ENCODE assay signal across 8 mouse cellular contexts in the genomic region with DNA sequence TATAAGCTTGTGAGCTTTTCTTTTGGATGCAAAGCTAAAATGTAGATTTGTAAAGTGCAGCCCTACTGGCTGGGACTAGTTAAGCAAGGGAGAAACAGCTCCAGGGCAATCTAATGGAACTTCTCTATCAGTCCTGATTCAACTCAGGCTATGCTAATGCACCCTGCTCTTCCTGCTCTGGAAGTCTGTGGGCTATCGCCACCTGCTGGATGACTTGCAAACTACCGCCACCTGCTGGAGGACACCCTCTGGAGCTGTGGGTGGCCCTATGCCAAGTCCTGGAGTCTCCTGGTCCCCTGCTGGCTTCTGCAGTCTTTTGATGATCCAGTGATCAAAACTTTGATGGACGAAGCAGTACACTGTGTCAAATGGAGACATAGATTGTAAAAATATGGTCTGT.
DNase-seq lines count a peak whose midpoint lies in the region; ATAC-seq and TF ChIP-seq lines count a peak whose summit lies in the region.

No protein-coding gene starts in this region.

- H3K4me1 ChIP-seq in forebrain, postnatal 0 days (ENCODE audit: insufficient read depth) = no peaks in the 10 kb centered on the region
- H3K4me1 ChIP-seq in hindbrain, embryonic 12.5 days = no peaks in the 10 kb centered on the region

- peaks cover 54% of the 10 kb centered on the region for H3K27me3 ChIP-seq in Patski
- no peaks in the 10 kb centered on the region for H3K27me3 ChIP-seq in forebrain, postnatal 0 days (ENCODE audit: insufficient read depth, low read length)
- no peaks in the 10 kb centered on the region for H3K27me3 ChIP-seq in hindbrain, embryonic 12.5 days

- H3K4me2 ChIP-seq in forebrain, postnatal 0 days (ENCODE audit: low read depth) = no peak overlapping the region
- no peak overlapping the region for H3K4me2 ChIP-seq in hindbrain, embryonic 12.5 days (replicated peaks)

- 10% methylated on average over 3 of the region's 3 CpGs for WGBS in forebrain, postnatal 0 days
- WGBS in hindbrain, embryonic 12.5 days = 14% methylated on average over 3 of the region's 3 CpGs

- CTCF ChIA-PET in Patski (lab: Charles Lee) = interaction anchor here (0.6 to 1.5 kb wide), 10 partner anchors 10 to 48 kb away, joined by 3 to 5 read pairs (median 4); no protein-coding TSS in a partner anchor

- no peaks in the 10 kb centered on the region for H3K36me3 ChIP-seq in forebrain, postnatal 0 days (ENCODE audit: insufficient read depth)
- H3K36me3 ChIP-seq in hindbrain, embryonic 12.5 days = no peaks in the 10 kb centered on the region

- in situ Hi-C loops in Patski (cut with MboI; ENCODE audit: low pct_unique_long_range_greater_than_20kb) = no loop called here

- peak; percentile 95 for ATAC-seq in Patski
- ATAC-seq in forebrain, postnatal 0 days = peak; percentile 78; the same call in 1 of the 2 replicates
- ATAC-seq in hindbrain, embryonic 12.5 days (ENCODE audit: low FRiP score) = peak; percentile 58; the same call in 1 of the 2 replicates

- TF ChIP-seq CTCF in Patski (IDR thresholded peaks at IDR 0.05) = peak; percentile 98
- peak; percentile 83 for TF ChIP-seq CTCF in forebrain, postnatal 0 days (IDR thresholded peaks at IDR 0.05; ENCODE audit: low read depth)

- peak; percentile 43 for DNase-seq in Patski (ENCODE audit: low read depth, low spot score)
- DNase-seq in cerebellum, adult 18-20 months = peak; percentile 56 to 63
- DNase-seq in forebrain, postnatal 0 days = peak; percentile 82
- peak; percentile 73 for DNase-seq in layer of hippocampus, adult 9-11 months
- peak; percentile 87 for DNase-seq in lung, postnatal 36 days
- peak; percentile 79 to 85 for DNase-seq in right cerebral cortex, postnatal 10 days (ENCODE audit: low spot score in 2 of 2)
- DNase-seq in urinary bladder, postnatal 4 days (ENCODE audit: low spot score in 2 of 2) = peak; percentile 66 to 80

- H3K27ac ChIP-seq in forebrain, postnatal 0 days (ENCODE audit: low read depth, low read length) = no peak overlapping the region
- H3K27ac ChIP-seq in hindbrain, embryonic 12.5 days = no peak overlapping the region

- H3K9ac ChIP-seq in forebrain, postnatal 0 days = no peak overlapping the region
- no peak overlapping the region for H3K9ac ChIP-seq in hindbrain, embryonic 12.5 days

- POLR2A ChIA-PET in Patski (lab: Charles Lee) = interaction anchor here (0.6 kb wide), 1 partner anchor 553 kb away, joined by 3 read pairs; no protein-coding TSS in a partner anchor

- H3K9me3 ChIP-seq in forebrain, postnatal 0 days (ENCODE audit: low read length) = no peaks in the 10 kb centered on the region
- no peaks in the 10 kb centered on the region for H3K9me3 ChIP-seq in hindbrain, embryonic 12.5 days (replicated peaks)

- H3K4me3 ChIP-seq in forebrain, postnatal 0 days (ENCODE audit: low read depth, low read length) = no peak overlapping the region
- no peak overlapping the region for H3K4me3 ChIP-seq in hindbrain, embryonic 12.5 days
